Mouse (Mus musculus) lung, postnatal 0 days (tissue): Measurements from ENCODE around the gene Nup93. TPM values are rescaled to one million over a fixed set of nuclear protein-coding genes. Genes with fewer than 3 reads are reported as not detected.

ENCODE experiments used
- ATAC-seq: fragments of 200-750 bp; cut with Nextera tagmentation; 2 replicates; pipeline ENCODE4 v1.8.0; 2017; ENCODE audit warnings: moderate library complexity
- DNase-seq: peaks from one replicate; pipeline ENCODE4 v3.0.0-alpha.2; 2016; ENCODE audit warnings: low spot score
- H3K27ac ChIP-seq: fragments of 300-500 bp; sonication (generic); 2 replicates; pipeline ENCODE4 v1.5.1; 2014; ENCODE audit warnings: antibody characterized with exemption, mild to moderate bottlenecking, low read length, mixed read lengths
- H3K27me3 ChIP-seq: fragments of 300-500 bp; sonication (generic); replicated peaks from 2 replicates; pipeline ENCODE4 v1.6.1; 2014; ENCODE audit warnings: low read length, mixed read lengths; ENCODE audit not compliant: insufficient read depth
- H3K36me3 ChIP-seq: fragments of 300-500 bp; sonication (generic); 2 replicates; pipeline ENCODE4 v1.6.1; 2014; ENCODE audit warnings: low read length, mixed read lengths; ENCODE audit not compliant: insufficient read depth
- H3K4me1 ChIP-seq: fragments of 300-500 bp; sonication (generic); 2 replicates; pipeline ENCODE4 v1.6.1; 2014; ENCODE audit warnings: antibody characterized with exemption, low read depth, low read length, mixed read lengths; ENCODE audit not compliant: insufficient read depth
- H3K4me2 ChIP-seq: fragments of 300-500 bp; sonication (generic); replicated peaks from 2 replicates; pipeline ENCODE4 v1.6.1; 2014; ENCODE audit warnings: low read depth, mild to moderate bottlenecking, low read length, moderate library complexity, mixed read lengths
- H3K4me3 ChIP-seq: fragments of 300-500 bp; sonication (generic); 2 replicates; pipeline ENCODE4 v1.5.1; 2014; ENCODE audit warnings: low read depth, low read length
- H3K9ac ChIP-seq: fragments of 300-500 bp; sonication (generic); replicated peaks from 2 replicates; pipeline ENCODE4 v1.6.1; 2014; ENCODE audit warnings: low read depth, mild to moderate bottlenecking
- H3K9me3 ChIP-seq: fragments of 300-500 bp; sonication (generic); 2 replicates; pipeline ENCODE4 v1.6.1; 2016; ENCODE audit warnings: low read length, mixed read lengths
- CTCF ChIP-seq: IDR thresholded peaks from 2 replicates; pipeline ENCODE4 v1.5.1; 2016; ENCODE audit warnings: antibody characterized with exemption, mild to moderate bottlenecking
- EP300 ChIP-seq: IDR thresholded peaks from 2 replicates; pipeline ENCODE4 v1.6.1; 2016; ENCODE audit warnings: antibody characterized with exemption, mild to moderate bottlenecking, control low read depth
- WGBS: fragments of 180-500 bp; shearing (Covaris S2); extraction: QIAGEN DNeasy Blood & Tissue Kit; methylation state at CpG from one replicate; pipeline ENCODE4 v1.1.7; 2014; 5-methylcytosine and 5-hydroxymethylcytosine counted together
- polyA plus RNA-seq: library from polyadenylated mRNA; unstranded; fragments of >200 nt; fragmentation: Nextera tagmentation; extraction: Ambion mirVana; gene quantifications from 2 replicates; pipeline ENCODE4 v1.2.1, GENCODE M21; 2015

Nup93 gene
- polyA plus RNA-seq, 1 experiment from 2014 or later: 26.7 TPM

DNA sequence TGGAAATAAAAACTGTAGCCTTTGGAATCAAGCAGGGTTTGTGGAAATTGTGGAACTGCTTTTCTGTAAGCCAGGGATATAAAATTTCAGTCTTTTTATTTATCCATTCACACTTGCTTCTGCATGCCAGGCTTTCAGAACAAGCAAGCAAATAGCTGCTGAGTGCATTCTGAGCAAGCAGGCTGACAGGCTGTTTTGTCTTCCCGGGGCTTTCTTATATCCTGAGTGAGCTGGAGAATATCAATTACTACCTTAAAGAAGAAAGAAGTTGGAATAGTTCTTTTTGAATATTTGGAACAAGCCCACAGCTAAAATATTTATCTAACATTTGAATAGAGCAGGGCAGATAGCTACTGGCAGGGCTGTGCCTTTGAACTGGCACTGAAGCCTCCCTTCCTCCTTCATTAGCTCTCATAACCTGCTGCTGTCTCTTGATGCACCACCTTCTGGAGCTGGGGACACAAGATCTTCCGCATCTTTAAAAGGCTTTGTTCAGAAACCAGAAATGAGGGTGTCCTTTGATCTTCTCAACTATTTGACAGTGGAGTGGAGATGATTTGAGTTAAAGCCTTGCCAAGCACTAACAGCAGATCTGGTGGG, 35.6 kb downstream of the Nup93 start:
- DNase-seq (no peak), ATAC-seq (no peak)
- TF ChIP-seq CTCF: no peak
- TF ChIP-seq EP300: no peak

DNA sequence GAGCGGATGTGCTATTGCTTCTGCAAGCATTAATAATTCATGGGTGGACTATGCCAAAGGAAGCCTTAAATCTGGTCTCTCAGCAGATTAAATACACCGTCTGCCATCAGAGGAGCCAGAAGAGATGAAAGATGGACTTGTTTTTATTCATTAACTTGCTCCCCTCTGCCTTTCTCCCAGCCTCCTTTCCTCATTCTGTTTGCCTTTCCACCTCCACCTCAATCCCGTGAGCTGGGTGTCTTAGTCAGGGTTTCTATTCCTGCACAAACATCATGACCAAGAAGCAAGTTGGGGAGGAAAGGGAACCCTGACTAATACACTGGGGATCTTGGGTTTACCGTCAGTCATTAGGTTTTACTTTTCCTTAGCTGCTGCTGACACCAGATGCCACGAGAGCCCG, 44.5 kb downstream of the Nup93 start:
- no peaks in the 10 kb centered on the region for H3K4me1 ChIP-seq
- ATAC-seq: no peak
- 84% methylated on average over 6 of the region's 6 CpGs for WGBS

More for the DNA sequence above, 35.6 kb downstream of the Nup93 start:
- Histone ChIP-seq H3K27me3 (no peaks in the 10 kb centered on the region), H3K9me3 (no peaks in the 10 kb centered on the region), H3K36me3 (no peaks in the 10 kb centered on the region), H3K27ac (no peak overlapping the region), H3K4me1 (no peaks in the 10 kb centered on the region), H3K9ac (no peak overlapping the region), H3K4me3 (no peak overlapping the region), H3K4me2 (no peak overlapping the region)
- WGBS: 67% methylated on average over 2 of the region's 2 CpGs

DNA sequence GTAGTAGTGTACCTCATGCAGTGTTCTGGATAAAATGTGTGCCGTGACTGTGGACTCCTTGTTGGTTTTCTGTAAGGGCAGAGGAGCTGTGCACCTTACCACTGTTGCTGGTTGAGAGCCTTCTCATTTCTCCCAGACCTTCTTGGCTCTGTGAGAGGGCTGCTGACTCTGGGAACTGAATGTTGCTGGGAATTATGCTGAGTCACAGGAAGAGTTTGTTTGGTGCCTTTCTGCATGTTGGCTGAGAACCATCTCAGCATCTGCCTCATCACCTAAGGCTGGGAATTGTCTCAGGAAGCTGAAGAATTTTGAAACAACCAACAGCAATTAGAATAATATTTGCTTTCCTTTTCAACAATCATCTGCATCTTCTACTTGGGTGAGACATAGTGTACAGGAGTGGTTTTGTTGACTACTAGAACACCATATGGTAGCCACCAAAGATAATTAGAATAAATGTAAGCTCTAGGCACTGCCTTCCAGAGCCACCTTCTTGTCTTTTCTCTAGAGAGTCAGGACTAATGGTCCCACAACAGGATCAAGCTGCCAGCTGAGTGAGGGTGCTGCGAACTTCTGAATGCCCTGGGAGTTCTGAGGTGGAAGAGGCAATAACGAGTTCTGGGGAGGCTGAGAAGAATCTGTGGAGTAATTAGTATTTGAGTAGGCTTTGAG, 48.4 kb downstream of the Nup93 start:
- H3K27me3 ChIP-seq: no peaks in the 10 kb centered on the region
- H3K9ac ChIP-seq: no peak overlapping the region
- no peak for TF ChIP-seq CTCF
- no peak for TF ChIP-seq EP300
- no peaks in the 10 kb centered on the region for H3K4me1 ChIP-seq
- no peak overlapping the region for H3K4me3 ChIP-seq
- ATAC-seq: no peak
- H3K27ac ChIP-seq: no peak overlapping the region
- no peaks in the 10 kb centered on the region for H3K36me3 ChIP-seq
- H3K4me2 ChIP-seq: no peak overlapping the region
- no peaks in the 10 kb centered on the region for H3K9me3 ChIP-seq
- 74% methylated on average over 3 of the region's 3 CpGs for WGBS
- no peak for DNase-seq

More for the DNA sequence above, 44.5 kb downstream of the Nup93 start:
- TF ChIP-seq CTCF: no peak
- no peak for TF ChIP-seq EP300
- no peak for DNase-seq
- H3K36me3 ChIP-seq: no peaks in the 10 kb centered on the region
- H3K9ac ChIP-seq: no peak overlapping the region
- no peak overlapping the region for H3K4me3 ChIP-seq
- H3K27me3 ChIP-seq: no peaks in the 10 kb centered on the region
- H3K9me3 ChIP-seq: no peaks in the 10 kb centered on the region
- no peak overlapping the region for H3K4me2 ChIP-seq
- H3K27ac ChIP-seq: no peak overlapping the region

DNA sequence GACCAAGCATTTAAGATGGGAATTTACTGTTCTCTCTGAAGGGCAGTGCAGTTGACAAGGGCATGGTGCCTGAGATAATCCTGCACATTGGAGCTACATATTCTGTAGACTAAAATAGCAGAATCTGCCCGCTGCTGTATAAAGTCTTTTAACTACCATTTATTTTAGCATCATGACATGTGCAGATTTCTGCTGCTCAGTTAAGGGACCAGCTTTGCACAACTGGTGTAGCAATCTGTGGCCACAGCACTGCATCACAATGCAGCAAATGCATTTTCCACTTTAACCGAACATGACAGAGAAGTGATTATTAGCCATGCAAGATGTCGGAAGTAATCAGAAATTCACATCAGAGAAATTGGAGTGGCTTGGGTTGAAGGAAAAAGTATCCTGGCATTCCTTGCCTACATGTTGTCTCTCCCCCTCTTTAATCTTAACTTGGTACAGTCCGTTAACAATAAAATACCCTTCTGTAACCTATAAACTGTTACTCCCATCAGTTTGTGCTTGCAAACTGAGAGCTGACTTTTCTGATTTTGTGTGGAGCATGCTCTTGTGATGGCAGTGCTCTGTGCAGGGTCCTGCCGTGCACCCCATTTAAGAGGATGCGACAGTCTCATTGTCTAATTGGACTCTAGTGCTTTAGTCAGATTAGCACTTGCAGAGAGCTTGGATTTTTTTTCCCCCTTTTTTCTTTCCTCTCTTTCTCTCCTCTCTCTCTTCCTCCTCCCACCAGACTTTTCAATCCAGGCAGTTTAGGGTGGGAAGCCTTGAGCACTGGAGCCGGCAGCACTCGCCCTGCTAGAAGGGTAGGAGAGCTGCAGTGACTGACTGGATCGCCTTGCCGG, 52.2 kb downstream of the Nup93 start:
- H3K4me2 ChIP-seq: no peak overlapping the region
- no peaks in the 10 kb centered on the region for H3K9me3 ChIP-seq
- H3K4me1 ChIP-seq: no peaks in the 10 kb centered on the region
- WGBS: 47% methylated on average over 10 of the region's 10 CpGs
- ATAC-seq: no peak
- no peak for TF ChIP-seq CTCF
- no peak for TF ChIP-seq EP300
- no peak overlapping the region for H3K4me3 ChIP-seq
- H3K27me3 ChIP-seq: no peaks in the 10 kb centered on the region
- no peak overlapping the region for H3K9ac ChIP-seq
- no peaks in the 10 kb centered on the region for H3K36me3 ChIP-seq
- no peak for DNase-seq
- H3K27ac ChIP-seq: no peak overlapping the region

DNA sequence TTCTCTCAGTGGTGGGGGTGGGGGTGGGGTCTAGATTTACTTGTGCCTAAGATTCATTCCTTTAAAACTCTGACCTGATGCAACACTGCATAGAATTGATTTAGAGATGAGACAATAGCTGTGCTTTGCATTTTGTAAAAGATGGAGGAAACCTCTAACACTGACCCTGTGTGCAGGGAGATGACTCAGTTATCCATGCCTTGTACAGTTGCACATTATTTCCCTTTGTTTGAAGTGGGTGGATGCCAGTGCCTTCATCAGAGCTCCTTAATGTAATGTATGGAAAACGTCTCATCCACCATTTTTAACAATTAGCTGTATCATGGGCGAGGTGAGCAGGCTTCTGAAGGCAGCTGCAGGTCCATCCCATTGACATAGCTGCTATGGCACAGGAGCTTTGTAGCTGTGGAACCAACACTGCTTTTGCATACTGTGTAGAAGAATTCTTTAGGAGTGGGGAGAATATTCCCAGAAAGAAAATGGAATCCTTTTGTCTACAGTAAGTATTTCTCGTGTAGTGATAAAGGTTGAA, 54.1 kb downstream of the Nup93 start:
- ATAC-seq (no peak), DNase-seq (no peak)
- no peak for TF ChIP-seq EP300
- no peak for TF ChIP-seq CTCF
- no peaks in the 10 kb centered on the region for H3K9me3 ChIP-seq
- no peak overlapping the region for H3K9ac ChIP-seq
- no peak overlapping the region for H3K4me3 ChIP-seq
- H3K4me1 ChIP-seq: no peaks in the 10 kb centered on the region
- no peak overlapping the region for H3K4me2 ChIP-seq
- H3K27me3 ChIP-seq: no peaks in the 10 kb centered on the region
- 55% methylated on average over 3 of the region's 3 CpGs for WGBS
- no peak overlapping the region for H3K27ac ChIP-seq
- H3K36me3 ChIP-seq: no peaks in the 10 kb centered on the region

DNA sequence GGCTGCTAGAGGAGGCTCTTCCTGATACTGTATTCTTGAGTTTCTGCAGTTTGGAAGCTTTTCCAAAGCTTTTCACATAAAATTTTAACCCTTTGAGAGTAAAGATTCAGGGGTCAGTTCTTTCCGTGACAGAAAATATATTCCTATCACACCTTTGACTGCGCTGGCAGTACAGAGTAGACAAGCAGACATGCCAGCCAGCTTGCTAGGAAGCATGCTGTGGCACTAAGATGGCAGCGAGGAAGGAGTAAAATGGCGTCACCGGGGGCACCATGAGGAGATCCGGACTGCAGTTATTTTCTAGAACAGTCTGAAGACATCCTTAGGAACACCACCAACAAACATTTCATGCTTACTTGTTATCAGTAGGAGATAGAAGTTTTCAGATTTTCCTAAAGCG, 55.9 kb downstream of the Nup93 start:
- WGBS: 62% methylated on average over 7 of the region's 7 CpGs
- Histone ChIP-seq H3K27me3 (no peaks in the 10 kb centered on the region), H3K27ac (peak overlapping the region; percentile 79), H3K4me3 (no peak overlapping the region), H3K9me3 (no peaks in the 10 kb centered on the region), H3K4me2 (peak overlapping the region; percentile 32; the same call in 1 of the 2 replicates), H3K36me3 (no peaks in the 10 kb centered on the region), H3K4me1 (no peaks in the 10 kb centered on the region), H3K9ac (no peak overlapping the region)
- TF ChIP-seq EP300 (no peak), CTCF (no peak)
- DNase-seq (no peak), ATAC-seq (no peak)
